Mouse (Mus musculus): ENCODE measurements around the gene Hspa12b. TPM values are rescaled to one million over a fixed set of nuclear protein-coding genes. Genes with fewer than 3 reads are reported as not detected.

Gene Hspa12b
- polyA plus RNA-seq, 1 experiment from 2014 or later, result 6.1 TPM

GRCm38 (mm10) chr2:131132111-131132888, 5.2 kb downstream of the Hspa12b start:
- no peak overlapping the region for H3K27ac ChIP-seq
- no peak overlapping the region for H3K9ac ChIP-seq
- no peaks in the 10 kb centered on the region for H3K9me3 ChIP-seq
- 78% methylated on average over 10 of the region's 10 CpGs for WGBS
- ATAC-seq (ENCODE audit: low FRiP score, low read depth), result no peak
- peaks cover 4% of the 10 kb centered on the region for H3K4me1 ChIP-seq
- H3K27me3 ChIP-seq (replicated peaks), result 0 out of 2 replicates have a peak, but pooled peaks cover 2% of the 10 kb centered on the region
- H3K4me2 ChIP-seq (replicated peaks), result no peak overlapping the region
- no peak overlapping the region for H3K4me3 ChIP-seq
- no peaks in the 10 kb centered on the region for H3K36me3 ChIP-seq

- Histone ChIP-seq H3K36me3 (no peaks in the 10 kb centered on the region), H3K4me2 (replicated peaks) (no peak within 1 kb of the TSS), H3K9me3 (no peaks in the 10 kb centered on the region), H3K4me3 (no peak within 1 kb of the TSS), H3K4me1 (no peaks in the 10 kb centered on the region), H3K27me3 (replicated peaks) (0 out of 2 replicates have a peak, but pooled peaks cover 2% of the 10 kb centered on the region), H3K9ac (no peak within 1 kb of the TSS), H3K27ac (no peak within 1 kb of the TSS)
- ATAC-seq (ENCODE audit: low FRiP score, low read depth), result no peak
- 87% methylated on average over 9 of the region's 9 CpGs for WGBS
Measured at GRCm38 (mm10) chr2:131132930-131133547, 6.0 kb downstream of the Hspa12b start, which contains the start of gene Gm11037. TSS of gene Gm11037 (plus strand) at chr2:131133497.

GRCm38 (mm10) chr2:131134381-131134780, 7.3 kb downstream of the Hspa12b start:
- no peak overlapping the region for H3K4me3 ChIP-seq
- no peak overlapping the region for H3K4me2 ChIP-seq (replicated peaks)
- no peak for ATAC-seq (ENCODE audit: low FRiP score, low read depth)
- no peaks in the 10 kb centered on the region for H3K36me3 ChIP-seq
- 55% methylated on average over 1 of the region's 1 CpGs for WGBS
- no peaks in the 10 kb centered on the region for H3K9me3 ChIP-seq
- no peak overlapping the region for H3K27ac ChIP-seq
- H3K4me1 ChIP-seq, result no peaks in the 10 kb centered on the region
- H3K9ac ChIP-seq, result no peak overlapping the region
- no peaks in the 10 kb centered on the region for H3K27me3 ChIP-seq (replicated peaks)

- Histone ChIP-seq H3K4me1 (no peaks in the 10 kb centered on the region), H3K9me3 (no peaks in the 10 kb centered on the region), H3K4me2 (replicated peaks) (no peak overlapping the region), H3K27me3 (replicated peaks) (no peaks in the 10 kb centered on the region), H3K27ac (no peak overlapping the region), H3K4me3 (no peak overlapping the region), H3K9ac (no peak overlapping the region), H3K36me3 (no peaks in the 10 kb centered on the region)
- no peak for ATAC-seq (ENCODE audit: low FRiP score, low read depth)
- WGBS, result 87% methylated on average over 8 of the region's 8 CpGs
Measured at GRCm38 (mm10) chr2:131134826-131135400, 7.8 kb downstream of the Hspa12b start.

- no peak for ATAC-seq (ENCODE audit: low FRiP score, low read depth)
- 84% methylated on average over 11 of the region's 11 CpGs for WGBS
- Histone ChIP-seq H3K9ac (no peak overlapping the region), H3K27ac (no peak overlapping the region), H3K4me1 (no peaks in the 10 kb centered on the region), H3K4me3 (no peak overlapping the region), H3K9me3 (no peaks in the 10 kb centered on the region), H3K36me3 (no peaks in the 10 kb centered on the region), H3K27me3 (replicated peaks) (no peaks in the 10 kb centered on the region), H3K4me2 (replicated peaks) (no peak overlapping the region)
Measured at GRCm38 (mm10) chr2:131135521-131136139, 8.6 kb downstream of the Hspa12b start.

GRCm38 (mm10) chr2:131138296-131138695, 11.2 kb downstream of the Hspa12b start:
- Histone ChIP-seq H3K36me3 (peaks cover under 1% of the 10 kb centered on the region; the same call in 1 of the 2 replicates), H3K4me3 (no peak overlapping the region), H3K9me3 (no peaks in the 10 kb centered on the region), H3K4me1 (peaks cover 4% of the 10 kb centered on the region; the same call in 1 of the 2 replicates), H3K4me2 (replicated peaks) (no peak overlapping the region), H3K27ac (no peak overlapping the region), H3K27me3 (replicated peaks) (no peaks in the 10 kb centered on the region), H3K9ac (no peak overlapping the region)
- no peak for ATAC-seq (ENCODE audit: low FRiP score, low read depth)
- 85% methylated on average over 4 of the region's 4 CpGs for WGBS

- Histone ChIP-seq H3K36me3 (peaks cover 5% of the 10 kb centered on the region), H3K9ac (no peak overlapping the region), H3K9me3 (no peaks in the 10 kb centered on the region), H3K27me3 (replicated peaks) (no peaks in the 10 kb centered on the region), H3K4me1 (peaks cover 4% of the 10 kb centered on the region; the same call in 1 of the 2 replicates), H3K4me3 (no peak overlapping the region), H3K4me2 (replicated peaks) (no peak overlapping the region), H3K27ac (no peak overlapping the region)
- no peak for ATAC-seq (ENCODE audit: low FRiP score, low read depth)
- WGBS, result 87% methylated on average over 7 of the region's 7 CpGs
Measured at GRCm38 (mm10) chr2:131138760-131139159, 11.7 kb downstream of the Hspa12b start.

- H3K9ac ChIP-seq, result no peak overlapping the region
- no peak overlapping the region for H3K4me3 ChIP-seq
- WGBS, result 94% methylated on average over 5 of the region's 5 CpGs
- ATAC-seq (ENCODE audit: low FRiP score, low read depth), result no peak
- no peak overlapping the region for H3K4me2 ChIP-seq (replicated peaks)
- H3K4me1 ChIP-seq, result peaks cover 4% of the 10 kb centered on the region; the same call in 1 of the 2 replicates
- no peaks in the 10 kb centered on the region for H3K27me3 ChIP-seq (replicated peaks)
- no peak overlapping the region for H3K27ac ChIP-seq
- peaks cover 8% of the 10 kb centered on the region for H3K36me3 ChIP-seq
- H3K9me3 ChIP-seq, result no peaks in the 10 kb centered on the region
Measured at GRCm38 (mm10) chr2:131139287-131139686, 12.2 kb downstream of the Hspa12b start.

- peaks cover 4% of the 10 kb centered on the region; the same call in 1 of the 2 replicates for H3K4me1 ChIP-seq
- no peak overlapping the region for H3K4me2 ChIP-seq (replicated peaks)
- 74% methylated on average over 5 of the region's 5 CpGs for WGBS
Measured at GRCm38 (mm10) chr2:131139886-131140532, 12.9 kb downstream of the Hspa12b start.

GRCm38 (mm10) chr2:131140533-131140905, 13.4 kb downstream of the Hspa12b start:
- Histone ChIP-seq H3K36me3 (peaks cover 21% of the 10 kb centered on the region), H3K27ac (no peak overlapping the region), H3K4me2 (replicated peaks) (no peak overlapping the region), H3K9me3 (no peaks in the 10 kb centered on the region), H3K4me1 (peaks cover 4% of the 10 kb centered on the region; the same call in 1 of the 2 replicates), H3K27me3 (replicated peaks) (no peaks in the 10 kb centered on the region), H3K9ac (no peak overlapping the region), H3K4me3 (no peak overlapping the region)
- no peak for ATAC-seq (ENCODE audit: low FRiP score, low read depth)
- WGBS, result 82% methylated on average over 5 of the region's 5 CpGs

More at GRCm38 (mm10) chr2:131139886-131140532, 12.9 kb downstream of the Hspa12b start:
- no peak overlapping the region for H3K4me3 ChIP-seq
- H3K27me3 ChIP-seq (replicated peaks), result no peaks in the 10 kb centered on the region
- no peak overlapping the region for H3K27ac ChIP-seq
- ATAC-seq (ENCODE audit: low FRiP score, low read depth), result no peak
- no peaks in the 10 kb centered on the region for H3K9me3 ChIP-seq
- no peak overlapping the region for H3K9ac ChIP-seq
- peaks cover 15% of the 10 kb centered on the region for H3K36me3 ChIP-seq

GRCm38 (mm10) chr2:131141336-131141986, 14.4 kb downstream of the Hspa12b start:
- 92% methylated on average over 8 of the region's 8 CpGs for WGBS
- no peak overlapping the region for H3K4me3 ChIP-seq
- no peak overlapping the region for H3K9ac ChIP-seq
- no peak overlapping the region for H3K4me2 ChIP-seq (replicated peaks)
- ATAC-seq (ENCODE audit: low FRiP score, low read depth), result no peak
- no peak overlapping the region for H3K27ac ChIP-seq
- no peaks in the 10 kb centered on the region for H3K27me3 ChIP-seq (replicated peaks)
- H3K36me3 ChIP-seq, result peaks cover 30% of the 10 kb centered on the region
- H3K4me1 ChIP-seq, result peaks cover 4% of the 10 kb centered on the region; the same call in 1 of the 2 replicates
- no peaks in the 10 kb centered on the region for H3K9me3 ChIP-seq
